Mouse (Mus musculus): ENCODE measurements at regions not wholly inside any gene's neighbourhood (a gene's known extent, or its start where the extent isn't known, plus 50 kb on each side); places are given as distances from the start of the nearest gene placed in this dataset.

GRCm38 (mm10) chr13:43913476-43913875, 128.9 kb downstream of the Cd83 start:
- DNase-seq (ENCODE audit: low spot score in 2 of 2), result no peak

- no peak for DNase-seq (ENCODE audit: low spot score in 2 of 2)
Measured at GRCm38 (mm10) chr13:43919781-43920420, 135.3 kb downstream of the Cd83 start.

- no peak for DNase-seq (ENCODE audit: low spot score in 2 of 2)
Measured at GRCm38 (mm10) chr13:43930081-43930981, 145.8 kb downstream of the Cd83 start.

GRCm38 (mm10) chr13:43932946-43933345, 148.4 kb downstream of the Cd83 start:
- no peak for DNase-seq (ENCODE audit: low spot score in 2 of 2)

- DNase-seq (ENCODE audit: low spot score in 2 of 2), result no peak
Measured at GRCm38 (mm10) chr13:43935284-43935683, 150.7 kb downstream of the Cd83 start.

GRCm38 (mm10) chr13:43936504-43936903, 151.9 kb downstream of the Cd83 start:
- DNase-seq (ENCODE audit: low spot score in 2 of 2), result no peak

- DNase-seq (ENCODE audit: low spot score in 2 of 2), result no peak
Measured at GRCm38 (mm10) chr13:43938611-43939010, 154.0 kb downstream of the Cd83 start.

- DNase-seq (ENCODE audit: low spot score in 2 of 2), result no peak
Measured at GRCm38 (mm10) chr13:43939375-43939774, 154.8 kb downstream of the Cd83 start.

GRCm38 (mm10) chr13:43941731-43942130, 157.2 kb downstream of the Cd83 start:
- no peak for DNase-seq (ENCODE audit: low spot score in 2 of 2)

- DNase-seq (ENCODE audit: low spot score in 2 of 2), result no peak
Measured at GRCm38 (mm10) chr13:43948606-43949005, 164.0 kb downstream of the Cd83 start.

- DNase-seq (ENCODE audit: low spot score in 2 of 2), result no peak
Measured at GRCm38 (mm10) chr13:43949740-43950643, 165.4 kb downstream of the Cd83 start.

- no peak for DNase-seq (ENCODE audit: low spot score in 2 of 2)
Measured at GRCm38 (mm10) chr13:43952491-43952890, 167.9 kb downstream of the Cd83 start.

- DNase-seq (ENCODE audit: low spot score in 2 of 2), result no peak
Measured at GRCm38 (mm10) chr13:43952972-43953592, 168.5 kb downstream of the Cd83 start.

GRCm38 (mm10) chr13:43954714-43955393, 170.3 kb downstream of the Cd83 start:
- no peak for DNase-seq (ENCODE audit: low spot score in 2 of 2)

- DNase-seq (ENCODE audit: low spot score in 2 of 2), result no peak
Measured at GRCm38 (mm10) chr13:43957046-43957445, 172.5 kb downstream of the Cd83 start.

- DNase-seq (ENCODE audit: low spot score in 2 of 2), result no peak
Measured at GRCm38 (mm10) chr13:43959121-43959572, 174.6 kb downstream of the Cd83 start.

GRCm38 (mm10) chr13:43961047-43961690, 176.6 kb downstream of the Cd83 start:
- DNase-seq (ENCODE audit: low spot score in 2 of 2), result no peak

GRCm38 (mm10) chr13:43961987-43962386, 177.4 kb downstream of the Cd83 start:
- peak in 1 of 2 experiments; percentile 17 for DNase-seq (ENCODE audit: low spot score in 2 of 2)

- no peak for DNase-seq (ENCODE audit: low spot score in 2 of 2)
Measured at GRCm38 (mm10) chr13:43963321-43963720, 178.7 kb downstream of the Cd83 start.

GRCm38 (mm10) chr13:43965256-43965905, 180.8 kb downstream of the Cd83 start:
- DNase-seq (ENCODE audit: low spot score in 2 of 2), result no peak
